8 mouse cellular contexts compared by ENCODE assay signal in the genomic region with DNA sequence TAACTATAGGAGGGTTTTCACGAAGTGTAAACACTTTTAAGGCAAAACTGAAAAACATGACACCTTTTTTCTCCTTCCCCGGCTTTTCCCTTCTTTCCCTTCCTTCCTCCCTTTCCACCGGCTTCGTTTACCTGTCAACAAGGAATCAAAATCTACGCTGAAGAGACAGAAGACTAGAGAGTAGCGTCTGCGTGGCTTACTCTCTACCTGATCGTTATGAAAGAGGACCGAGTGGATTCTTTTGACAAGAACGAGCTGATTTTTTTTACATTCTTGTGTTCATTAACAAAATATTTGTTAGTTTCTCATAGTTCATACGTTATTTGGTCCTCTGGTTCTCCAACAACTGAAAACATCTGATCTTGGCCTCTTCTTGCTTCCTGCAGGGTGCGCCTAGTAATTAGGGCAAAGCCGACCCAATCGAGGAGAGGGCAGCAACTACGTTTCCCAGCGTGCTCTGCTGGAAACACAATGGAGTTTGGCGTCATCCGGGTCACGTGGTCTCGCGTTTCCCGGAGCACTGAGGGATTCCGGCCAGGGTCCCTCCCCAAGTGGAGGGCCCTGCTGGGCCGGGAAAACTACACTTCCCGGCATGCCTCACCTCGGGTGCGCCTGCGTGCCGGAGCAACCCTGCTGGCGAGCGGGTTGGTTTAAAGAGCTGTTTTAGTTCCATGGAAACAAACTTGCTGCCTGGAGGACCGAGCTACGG. TPM values are rescaled to one million over a fixed set of nuclear protein-coding genes. Genes with fewer than 3 reads are reported as not detected.
A peak's percentile ranks its signal among the peaks of the same experiment; 100 is the strongest.
DNase-seq lines count a peak whose midpoint lies in the region; ATAC-seq and TF ChIP-seq lines count a peak whose summit lies in the region.

A gene (plus strand): TSS at position 526 of the 709 bp plus-strand sequence.

- peak within 1 kb of the TSS; percentile 58 for H3K9ac ChIP-seq in hindbrain, embryonic 11.5 days (ENCODE audit: low read depth, low read length)
- H3K9ac ChIP-seq in lung, embryonic 16.5 days (ENCODE audit: low read length), result peak within 1 kb of the TSS; percentile 67

- WGBS in hindbrain, embryonic 11.5 days, result 22% methylated on average over 33 of the region's 33 CpGs
- 17% methylated on average over 33 of the region's 33 CpGs for WGBS in lung, embryonic 16.5 days
- 25% methylated on average over 33 of the region's 33 CpGs for WGBS in thymus, adult 2 months

- peak; percentile 99 for DNase-seq in NIH3T3 (ENCODE audit: low read depth)
- peak; percentile 98 for DNase-seq in cerebellum, adult 9-10 months
- DNase-seq in frontal cortex, postnatal 10 days (ENCODE audit: low spot score in 2 of 2), result peak; percentile 95 to 97
- DNase-seq in hindbrain, embryonic 11.5 days (ENCODE audit: low spot score), result peak; percentile 97
- DNase-seq in layer of hippocampus, adult 9-11 months, result peak; percentile 98
- DNase-seq in ovary, adult 18-20 months (ENCODE audit: low spot score), result peak; percentile 96
- DNase-seq in thymus, adult 2 months, result peak; percentile 80

- H3K4me3 ChIP-seq in hindbrain, embryonic 11.5 days (ENCODE audit: low read depth, low read length), result peak within 1 kb of the TSS; percentile 52
- H3K4me3 ChIP-seq in lung, embryonic 16.5 days (ENCODE audit: low read length), result peak within 1 kb of the TSS; percentile 61
- H3K4me3 ChIP-seq in thymus, adult 2 months (ENCODE audit: control insufficient read depth, insufficient read depth, low read length), result peak within 1 kb of the TSS; percentile 51

- H3K4me2 ChIP-seq in hindbrain, embryonic 11.5 days (replicated peaks; ENCODE audit: low read depth, low read length), result peak within 1 kb of the TSS; percentile 58
- H3K4me2 ChIP-seq in lung, embryonic 16.5 days (ENCODE audit: low read depth, low read length), result peak within 1 kb of the TSS; percentile 75

- peak; percentile 100 for ATAC-seq in hindbrain, embryonic 11.5 days (ENCODE audit: low FRiP score)
- peak; percentile 100 for ATAC-seq in lung, embryonic 16.5 days (ENCODE audit: low read depth)

- TF ChIP-seq POLR2A in thymus, adult 2 months (IDR thresholded peaks at IDR 0.05; ENCODE audit: control insufficient read depth, extremely low read depth, insufficient read depth, low read length, poor library complexity), result 0 out of 2 replicates have a peak, but pooled peaks have one; percentile 18

- H3K27me3 ChIP-seq in hindbrain, embryonic 11.5 days (ENCODE audit: control insufficient read depth, insufficient read depth, low read length), result no peaks in the 10 kb centered on the region
- H3K27me3 ChIP-seq in lung, embryonic 16.5 days (ENCODE audit: control insufficient read depth, insufficient read depth, low read depth, low read length), result no peaks in the 10 kb centered on the region
- no peaks in the 10 kb centered on the region for H3K27me3 ChIP-seq in thymus, adult 2 months (ENCODE audit: control insufficient read depth, insufficient read depth, low read length)

- no peaks in the 10 kb centered on the region for H3K36me3 ChIP-seq in hindbrain, embryonic 11.5 days (ENCODE audit: control insufficient read depth, insufficient read depth, low read length)
- H3K36me3 ChIP-seq in lung, embryonic 16.5 days (ENCODE audit: control insufficient read depth, insufficient read depth, low read length), result no peaks in the 10 kb centered on the region
- no peaks in the 10 kb centered on the region for H3K36me3 ChIP-seq in thymus, adult 2 months (ENCODE audit: control insufficient read depth, insufficient read depth, low read length)

- H3K27ac ChIP-seq in hindbrain, embryonic 11.5 days (ENCODE audit: low read depth, low read length), result no peak within 1 kb of the TSS
- H3K27ac ChIP-seq in lung, embryonic 16.5 days (ENCODE audit: low read length), result no peak within 1 kb of the TSS
- H3K27ac ChIP-seq in thymus, adult 2 months (ENCODE audit: control insufficient read depth, insufficient read depth, low read length), result no peak within 1 kb of the TSS

- no peaks in the 10 kb centered on the region for H3K9me3 ChIP-seq in hindbrain, embryonic 11.5 days (ENCODE audit: control insufficient read depth, low read length)
- no peaks in the 10 kb centered on the region for H3K9me3 ChIP-seq in lung, embryonic 16.5 days (ENCODE audit: control insufficient read depth, low read length)

- no peaks in the 10 kb centered on the region for H3K4me1 ChIP-seq in hindbrain, embryonic 11.5 days (replicated peaks; ENCODE audit: control insufficient read depth, insufficient read depth, low read length)
- H3K4me1 ChIP-seq in lung, embryonic 16.5 days (replicated peaks; ENCODE audit: control insufficient read depth, insufficient read depth, low read length), result no peaks in the 10 kb centered on the region
- peaks cover 7% of the 10 kb centered on the region for H3K4me1 ChIP-seq in thymus, adult 2 months (replicated peaks; ENCODE audit: control insufficient read depth, insufficient read depth, low read length)

- TF ChIP-seq CTCF in thymus, adult 2 months (IDR thresholded peaks at IDR 0.05; ENCODE audit: borderline replicate concordance, control insufficient read depth, extremely low read depth, insufficient read depth, low read length, poor library complexity), result peak; percentile 34; the same call in 1 of the 2 replicates

RNA-seq across cellular contexts. Expression of the gene that starts here (rescaled TPM):
- polyA plus RNA-seq in hindbrain, embryonic 11.5 days (2014; fragmentation: Nextera tagmentation; extraction: Ambion mirVana), result 0.45 and 0.71 TPM in 2 replicates
- 0.31 and 0.33 TPM in 2 replicates for polyA plus RNA-seq in lung, embryonic 16.5 days (2015; fragmentation: Nextera tagmentation; extraction: Ambion mirVana)
- polyA plus RNA-seq in thymus, adult 2 months (2012; rRNA removed), result 0.07 TPM in 1 of 2 replicates, not detected in the other

Comparison
In these comparisons a context has a peak if more than half of its experiments do, and no peak if none do; other contexts are left out.
1. Peak in DNase-seq, ATAC-seq, H3K4me3 ChIP-seq, H3K9ac ChIP-seq and H3K4me2 ChIP-seq in hindbrain, embryonic 11.5 days; RNA of the gene not detected or under 1 TPM.
2. Peak in ATAC-seq, H3K4me3 ChIP-seq, H3K9ac ChIP-seq and H3K4me2 ChIP-seq in lung, embryonic 16.5 days; RNA of the gene not detected or under 1 TPM.
3. Peak in DNase-seq and H3K4me3 ChIP-seq in thymus, adult 2 months; RNA of the gene not detected or under 1 TPM.